Comparison of ENCODE assay signal across 8 mouse cellular contexts in genomic region chr11:68973250-68974058, GRCm38 (mm10). TPM values are rescaled to one million over a fixed set of nuclear protein-coding genes. Genes with fewer than 3 reads are reported as not detected.
A peak's percentile ranks its signal among the peaks of the same experiment; 100 is the strongest.
DNase-seq lines count a peak whose midpoint lies in the region; ATAC-seq and TF ChIP-seq lines count a peak whose summit lies in the region.
"Not testable (repeated sequence)": the region's sequence is repeated elsewhere in the genome, so short reads cannot be mapped to it uniquely, and the experiment has no call there.

No protein-coding gene starts in this region.

- not testable (repeated sequence) for H3K27ac ChIP-seq in cerebellum, adult 2 months (ENCODE audit: insufficient read depth, low read length); lung, embryonic 15.5 days; olfactory bulb, adult 2 months (ENCODE audit: insufficient read depth, low read depth, low read length); thymus, adult 2 months (ENCODE audit: control insufficient read depth, insufficient read depth, low read length)

- not testable (repeated sequence) for H3K27me3 ChIP-seq in cerebellum, adult 2 months (ENCODE audit: control insufficient read depth, insufficient read depth, low read length); lung, embryonic 15.5 days; thymus, adult 2 months (ENCODE audit: control insufficient read depth, insufficient read depth, low read length)

- peak overlapping the region; percentile 37; the same call in 1 of the 2 replicates for H3K9ac ChIP-seq in lung, embryonic 15.5 days

- peaks cover 16% of the 10 kb centered on the region for H3K4me1 ChIP-seq in cerebellum, adult 2 months (ENCODE audit: control insufficient read depth, insufficient read depth, low read length)
- H3K4me1 ChIP-seq in lung, embryonic 15.5 days, result peaks cover 36% of the 10 kb centered on the region
- H3K4me1 ChIP-seq in olfactory bulb, adult 2 months (ENCODE audit: control insufficient read depth, insufficient read depth, low read length), result peaks cover 16% of the 10 kb centered on the region; the same call in 1 of the 2 replicates
- H3K4me1 ChIP-seq in thymus, adult 2 months (replicated peaks; ENCODE audit: control insufficient read depth, insufficient read depth, low read length), result peaks cover 19% of the 10 kb centered on the region

- WGBS in cerebellum, adult 2 months, result under 1% methylated on average over 38 of the region's 38 CpGs
- WGBS in lung, embryonic 15.5 days, result under 1% methylated on average over 38 of the region's 38 CpGs
- 3% methylated on average over 38 of the region's 38 CpGs for WGBS in olfactory bulb, adult 2 months
- 1% methylated on average over 38 of the region's 38 CpGs for WGBS in thymus, adult 2 months

- not testable (repeated sequence) for H3K36me3 ChIP-seq in lung, embryonic 15.5 days; thymus, adult 2 months (ENCODE audit: control insufficient read depth, insufficient read depth, low read length)

- ATAC-seq in hematopoietic stem cell, adult 5-6 weeks (replicated peaks in 1 of 2; ENCODE audit: insufficient read depth in 1 of 2, low FRiP score in 2 of 2, low TSS enrichment in 1 of 2, low read depth in 1 of 2, poor library complexity in 2 of 2, severe bottlenecking in 2 of 2), result peak; percentile 91 to 93
- ATAC-seq in lung, embryonic 15.5 days (ENCODE audit: borderline replicate concordance, extremely low read depth, low FRiP score, low TSS enrichment), result peak; percentile 87; the same call in 1 of the 2 replicates

- peak; percentile 85 for DNase-seq in MEL-GATA-1-ER (ENCODE audit: extremely low read depth, low read depth)
- DNase-seq in cerebellum, adult 2 months, result peak; percentile 85 to 86
- peak; percentile 82 for DNase-seq in forelimb bud, embryonic 11.5 days (ENCODE audit: low read depth, low spot score)
- DNase-seq in layer of hippocampus, adult 9-10 months (ENCODE audit: low spot score), result peak; percentile 43
- DNase-seq in thymus, adult 2 months, result peak; percentile 80

- H3K9me3 ChIP-seq in lung, embryonic 15.5 days, result not testable (repeated sequence)

- TF ChIP-seq POLR2A in cerebellum, adult 2 months (IDR thresholded peaks at IDR 0.05; ENCODE audit: borderline replicate concordance, insufficient read depth, low read length), result 0 out of 2 replicates have a peak, but pooled peaks have one; percentile 36
- not testable (repeated sequence) for TF ChIP-seq POLR2A in olfactory bulb, adult 2 months (IDR thresholded peaks at IDR 0.05; ENCODE audit: insufficient read depth, low read depth, low read length); thymus, adult 2 months (IDR thresholded peaks at IDR 0.05; ENCODE audit: control insufficient read depth, extremely low read depth, insufficient read depth, low read length, poor library complexity)

- peak overlapping the region; percentile 71 for H3K4me2 ChIP-seq in lung, embryonic 15.5 days

- H3K4me3 ChIP-seq in cerebellum, adult 2 months (replicated peaks; ENCODE audit: insufficient read depth, low read depth, low read length), result peak overlapping the region; percentile 84
- H3K4me3 ChIP-seq in lung, embryonic 15.5 days, result peak overlapping the region; percentile 49
- H3K4me3 ChIP-seq in olfactory bulb, adult 2 months (ENCODE audit: insufficient read depth, low read depth, low read length), result peak overlapping the region; percentile 48
- peak overlapping the region; percentile 58 for H3K4me3 ChIP-seq in thymus, adult 2 months (ENCODE audit: control insufficient read depth, insufficient read depth, low read length)

- not testable (repeated sequence) for TF ChIP-seq CTCF in cerebellum, adult 2 months (IDR thresholded peaks at IDR 0.05; ENCODE audit: borderline replicate concordance, insufficient read depth, low read depth, low read length); olfactory bulb, adult 2 months (IDR thresholded peaks at IDR 0.05; ENCODE audit: insufficient read depth, low read depth, low read length); thymus, adult 2 months (IDR thresholded peaks at IDR 0.05; ENCODE audit: borderline replicate concordance, control insufficient read depth, extremely low read depth, insufficient read depth, low read length, poor library complexity)

RNA-seq across cellular contexts. Expression of gene Rangrf, which starts 1.5 kb away (rescaled TPM):
- 54.4 and 55.5 TPM in 2 replicates for polyA plus RNA-seq in cerebellum, adult 2 months (2012; rRNA removed)
- 40.1 and 44.5 TPM in 2 replicates for total RNA-seq in hematopoietic stem cell, adult 5-6 weeks (2017)
- 46.2 and 46.6 TPM in 2 replicates for polyA plus RNA-seq in lung, embryonic 15.5 days (2015; fragmentation: Nextera tagmentation; extraction: Ambion mirVana)
- not detected in 2 replicates for polyA plus RNA-seq in olfactory bulb, adult 2 months (2012; ENCODE audit: insufficient read depth, insufficient read length, low replicate concordance, missing spikeins)
- polyA plus RNA-seq in thymus, adult 2 months (2012; rRNA removed), result 22.0 and 28.0 TPM in 2 replicates

RNA-seq across cellular contexts. Expression of gene Slc25a35, which starts 5.5 kb away (rescaled TPM):
- polyA plus RNA-seq in cerebellum, adult 2 months (2012; rRNA removed), result 11.5 and 12.1 TPM in 2 replicates
- 2.3 and 2.4 TPM in 2 replicates for total RNA-seq in hematopoietic stem cell, adult 5-6 weeks (2017)
- polyA plus RNA-seq in lung, embryonic 15.5 days (2015; fragmentation: Nextera tagmentation; extraction: Ambion mirVana), result 2.8 and 3.1 TPM in 2 replicates
- polyA plus RNA-seq in olfactory bulb, adult 2 months (2012; ENCODE audit: insufficient read depth, insufficient read length, low replicate concordance, missing spikeins), result not detected in 2 replicates
- 27.1 and 27.6 TPM in 2 replicates for polyA plus RNA-seq in thymus, adult 2 months (2012; rRNA removed)

RNA-seq across cellular contexts. Expression of gene Arhgef15, which starts 16.2 kb away (rescaled TPM):
- polyA plus RNA-seq in cerebellum, adult 2 months (2012; rRNA removed), result 33.0 and 34.7 TPM in 2 replicates
- total RNA-seq in hematopoietic stem cell, adult 5-6 weeks (2017), result 0.81 and 1.8 TPM in 2 replicates
- polyA plus RNA-seq in lung, embryonic 15.5 days (2015; fragmentation: Nextera tagmentation; extraction: Ambion mirVana), result 21.2 and 24.4 TPM in 2 replicates
- not detected in 2 replicates for polyA plus RNA-seq in olfactory bulb, adult 2 months (2012; ENCODE audit: insufficient read depth, insufficient read length, low replicate concordance, missing spikeins)
- 8.5 and 14.9 TPM in 2 replicates for polyA plus RNA-seq in thymus, adult 2 months (2012; rRNA removed)

RNA-seq across cellular contexts. Expression of gene Pfas, which starts 34.8 kb away (rescaled TPM):
- polyA plus RNA-seq in cerebellum, adult 2 months (2012; rRNA removed), result 23.1 and 23.2 TPM in 2 replicates
- total RNA-seq in hematopoietic stem cell, adult 5-6 weeks (2017), result 34.5 and 39.2 TPM in 2 replicates
- 31.4 and 33.4 TPM in 2 replicates for polyA plus RNA-seq in lung, embryonic 15.5 days (2015; fragmentation: Nextera tagmentation; extraction: Ambion mirVana)
- polyA plus RNA-seq in olfactory bulb, adult 2 months (2012; ENCODE audit: insufficient read depth, insufficient read length, low replicate concordance, missing spikeins), result not detected in 2 replicates
- 28.5 and 43.0 TPM in 2 replicates for polyA plus RNA-seq in thymus, adult 2 months (2012; rRNA removed)

RNA-seq across cellular contexts. Expression of gene Ctc1, which starts 42.3 kb away (rescaled TPM):
- polyA plus RNA-seq in cerebellum, adult 2 months (2012; rRNA removed), result 44.1 and 46.3 TPM in 2 replicates
- total RNA-seq in hematopoietic stem cell, adult 5-6 weeks (2017), result 21.9 and 40.1 TPM in 2 replicates
- polyA plus RNA-seq in lung, embryonic 15.5 days (2015; fragmentation: Nextera tagmentation; extraction: Ambion mirVana), result 53.3 and 54.7 TPM in 2 replicates
- not detected in 2 replicates for polyA plus RNA-seq in olfactory bulb, adult 2 months (2012; ENCODE audit: insufficient read depth, insufficient read length, low replicate concordance, missing spikeins)
- 57.8 and 64.4 TPM in 2 replicates for polyA plus RNA-seq in thymus, adult 2 months (2012; rRNA removed)

Comparison
In these comparisons a context has a peak if more than half of its experiments do, and no peak if none do; other contexts are left out.
1. RNA of gene Rangrf, which starts 1.5 kb away (polyA plus RNA-seq): 54.4 to 55.5 TPM in cerebellum, adult 2 months, 46.2 to 46.6 TPM in lung, embryonic 15.5 days and 22.0 to 28.0 TPM in thymus, adult 2 months; not detected in olfactory bulb, adult 2 months; every median in the first group is over 10 times any median in the second.
2. Peak in every context shown above with its lines, with median percentiles within 50 percentile points of each other: DNase-seq and H3K4me3 ChIP-seq.